Mouse (Mus musculus) bone marrow macrophage, adult 2 months (primary cell): Measurements from ENCODE around the gene Ttll10.

Experiments used
- CTCF ChIP-seq: IDR thresholded peaks from 2 replicates; pipeline ENCODE4 v1.5.1; 2012; ENCODE audit warnings: low read depth, mild to moderate bottlenecking, low read length, moderate library complexity
- POLR2A ChIP-seq: IDR thresholded peaks from 2 replicates; pipeline ENCODE4 v1.6.1; 2012; ENCODE audit warnings: mild to moderate bottlenecking, low read depth, low read length, borderline replicate concordance

GRCm38 (mm10) chr4:156085256-156085655 lies 26.0 kb upstream of the Ttll10 start:
- no peak for TF ChIP-seq CTCF
- no peak for TF ChIP-seq POLR2A
